9 mouse cellular contexts compared by ENCODE assay signal in the genomic region with DNA sequence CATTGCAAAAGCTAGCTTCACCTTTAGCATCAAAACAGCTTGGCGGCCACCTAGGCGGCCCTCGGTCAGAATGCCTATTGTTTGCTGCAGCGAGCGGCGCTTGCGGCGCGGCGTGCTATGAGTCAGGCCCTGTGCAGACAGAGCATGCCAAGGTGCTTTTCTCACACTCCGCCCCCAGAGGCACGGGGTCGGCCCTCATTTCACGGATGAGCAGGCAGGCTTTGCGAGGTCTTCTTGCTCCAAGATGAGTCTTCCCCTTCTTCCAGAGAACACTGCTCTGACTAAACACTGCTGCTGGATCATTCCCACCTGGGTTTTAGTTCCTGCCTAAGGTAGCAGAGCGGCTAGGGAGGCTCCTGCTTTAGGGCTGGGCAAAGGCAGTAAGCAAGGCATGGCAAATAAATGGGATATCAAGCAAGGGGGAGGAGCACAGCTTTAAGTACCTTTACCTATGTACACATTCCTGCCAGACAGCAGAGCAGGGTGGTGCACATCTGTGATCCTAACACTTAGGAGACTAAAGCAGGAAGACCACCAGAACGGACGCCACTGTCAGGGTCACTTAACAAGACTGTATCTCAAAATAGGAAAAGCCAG. TPM values are rescaled to one million over a fixed set of nuclear protein-coding genes. Genes with fewer than 3 reads are reported as not detected.
DNase-seq lines count a peak whose midpoint lies in the region; ATAC-seq lines count a peak whose summit lies in the region.
"Had no signal": no experiment of that assay in that cellular context is flagged by ENCODE, and none has a peak within 500 bp of the region (broad histone marks: within the 10 kb centered on the region; RNA-seq: fewer than 3 reads in every experiment).

No protein-coding gene starts in this region.

- no peaks in the 10 kb centered on the region for H3K9me3 ChIP-seq in hindbrain, embryonic 13.5 days
- no peaks in the 10 kb centered on the region for H3K9me3 ChIP-seq in limb, embryonic 15.5 days
- H3K9me3 ChIP-seq in neural tube, embryonic 14.5 days (ENCODE audit: control insufficient read depth, low read length), result no peaks in the 10 kb centered on the region

- WGBS in hindbrain, embryonic 13.5 days, result 6% methylated on average over 18 of the region's 18 CpGs
- WGBS in limb, embryonic 15.5 days, result 4% methylated on average over 18 of the region's 18 CpGs
- 3% methylated on average over 18 of the region's 18 CpGs for WGBS in neural tube, embryonic 14.5 days

- H3K27ac ChIP-seq in hindbrain, embryonic 13.5 days, result peak overlapping the region; percentile 72
- peak overlapping the region; percentile 22 for H3K27ac ChIP-seq in limb, embryonic 15.5 days
- peak overlapping the region; percentile 7 for H3K27ac ChIP-seq in neural tube, embryonic 14.5 days (ENCODE audit: low read depth, low read length)

- H3K27me3 ChIP-seq in hindbrain, embryonic 13.5 days, result no peaks in the 10 kb centered on the region
- no peaks in the 10 kb centered on the region for H3K27me3 ChIP-seq in limb, embryonic 15.5 days
- no peaks in the 10 kb centered on the region for H3K27me3 ChIP-seq in neural tube, embryonic 14.5 days (ENCODE audit: control insufficient read depth, insufficient read depth, low read length)

- H3K36me3 ChIP-seq in hindbrain, embryonic 13.5 days, result no peaks in the 10 kb centered on the region
- H3K36me3 ChIP-seq in limb, embryonic 15.5 days, result no peaks in the 10 kb centered on the region
- H3K36me3 ChIP-seq in neural tube, embryonic 14.5 days (ENCODE audit: control insufficient read depth, insufficient read depth, low read length), result no peaks in the 10 kb centered on the region

- H3K4me2 ChIP-seq in hindbrain, embryonic 13.5 days, result peak overlapping the region; percentile 42
- H3K4me2 ChIP-seq in limb, embryonic 15.5 days, result peak overlapping the region; percentile 33
- H3K4me2 ChIP-seq in neural tube, embryonic 14.5 days (ENCODE audit: low read depth, low read length), result peak overlapping the region; percentile 19

- DNase-seq in 3134 (ENCODE audit: extremely low read depth, insufficient read length, low spot score) (peak; percentile 9), ES-CJ7 (ENCODE audit: low read depth, low spot score) (peak; percentile 78)
- DNase-seq in embryo, embryonic 11 days, result peak; percentile 79
- no peak for DNase-seq in ovary, postnatal 10 days (ENCODE audit: low spot score)
- no peak for DNase-seq in gastrocnemius, postnatal 10 days

- H3K9ac ChIP-seq in hindbrain, embryonic 13.5 days, result peak overlapping the region; percentile 55
- H3K9ac ChIP-seq in limb, embryonic 15.5 days, result no peak overlapping the region
- no peak overlapping the region for H3K9ac ChIP-seq in neural tube, embryonic 14.5 days (replicated peaks; ENCODE audit: low read depth, low read length)

- peak overlapping the region; percentile 5; the same call in 1 of the 2 replicates for H3K4me3 ChIP-seq in hindbrain, embryonic 13.5 days
- peak overlapping the region; percentile 11; the same call in 1 of the 2 replicates for H3K4me3 ChIP-seq in limb, embryonic 15.5 days
- peak overlapping the region; percentile 10; the same call in 1 of the 2 replicates for H3K4me3 ChIP-seq in neural tube, embryonic 14.5 days (ENCODE audit: low read depth, low read length)
- H3K4me3 ChIP-seq: erythroblast, embryonic 14.5 days had no signal

- peaks cover 30% of the 10 kb centered on the region for H3K4me1 ChIP-seq in hindbrain, embryonic 13.5 days (replicated peaks)
- peaks cover 19% of the 10 kb centered on the region for H3K4me1 ChIP-seq in limb, embryonic 15.5 days
- peaks cover 17% of the 10 kb centered on the region for H3K4me1 ChIP-seq in neural tube, embryonic 14.5 days (ENCODE audit: control insufficient read depth, insufficient read depth, low read length)

- peak; percentile 63 for ATAC-seq in hindbrain, embryonic 13.5 days (ENCODE audit: low FRiP score)
- no peak for ATAC-seq in limb, embryonic 15.5 days (ENCODE audit: insufficient number of reproducible peaks, low FRiP score, low TSS enrichment, low read depth)
- peak; percentile 49; the same call in 1 of the 2 replicates for ATAC-seq in neural tube, embryonic 14.5 days (ENCODE audit: low read depth)

RNA-seq across cellular contexts. Expression of a gene that starts 5.7 kb away (rescaled TPM):
- polyA plus RNA-seq in hindbrain, embryonic 13.5 days (2015; fragmentation: Nextera tagmentation; extraction: Ambion mirVana), result 26.1 and 28.2 TPM in 2 replicates
- 17.7 and 18.4 TPM in 2 replicates for polyA plus RNA-seq in limb, embryonic 15.5 days (2015; fragmentation: Nextera tagmentation; extraction: Ambion mirVana)
- 20.2 and 33.8 TPM in 2 replicates for polyA plus RNA-seq in neural tube, embryonic 14.5 days (2014; fragmentation: Nextera tagmentation; extraction: Ambion mirVana)
- total RNA-seq in gastrocnemius, postnatal 10 days (2021), result 10 to 100 TPM; 72.0 to 78.9 TPM

RNA-seq across cellular contexts. Expression of a gene that starts 37.3 kb away (rescaled TPM):
- 0.10 TPM in 1 of 2 replicates, not detected in the other for polyA plus RNA-seq in hindbrain, embryonic 13.5 days (2015; fragmentation: Nextera tagmentation; extraction: Ambion mirVana)
- polyA plus RNA-seq in limb, embryonic 15.5 days (2015; fragmentation: Nextera tagmentation; extraction: Ambion mirVana), result 0.24 and 0.46 TPM in 2 replicates
- polyA plus RNA-seq in neural tube, embryonic 14.5 days (2014; fragmentation: Nextera tagmentation; extraction: Ambion mirVana), result not detected in 2 replicates
- not detected for total RNA-seq in gastrocnemius, postnatal 10 days (2021)
- polyA plus RNA-seq: erythroblast, embryonic 14.5 days had no signal

Comparison
In these comparisons a context has a peak if more than half of its experiments do, and no peak if none do; other contexts are left out.
1. DNase-seq: peak in 3134 (single experiment), ES-CJ7 (single experiment) and embryo, embryonic 11 days (single experiment); none in ovary, postnatal 10 days (single experiment) and gastrocnemius, postnatal 10 days (single experiment).
2. H3K27ac ChIP-seq: peak in every context shown above with its lines; median percentile 72 in hindbrain, embryonic 13.5 days; 22 in limb, embryonic 15.5 days; 7 in neural tube, embryonic 14.5 days.
3. Peak in every context shown above with its lines, with median percentiles within 50 percentile points of each other: H3K4me2 ChIP-seq and H3K4me3 ChIP-seq.